Mouse (Mus musculus) heart, embryonic 15.5 days (tissue): ENCODE data around the gene Shc4. TPM values are rescaled to one million over a fixed set of nuclear protein-coding genes. Genes with fewer than 3 reads are reported as not detected.

Source experiments
- ATAC-seq: fragments of 200-750 bp; cut with Nextera tagmentation; replicated peaks from 2 replicates; pipeline ENCODE4 v1.8.0; 2017; ENCODE audit warnings: low read depth, moderate TSS enrichment; ENCODE audit not compliant: insufficient number of reproducible peaks, insufficient read depth, low FRiP score
- H3K27ac ChIP-seq: fragments of 300-500 bp; sonication (generic); 2 replicates; pipeline ENCODE4 v1.5.1; 2015; ENCODE audit warnings: mild to moderate bottlenecking, inconsistent platforms
- H3K27me3 ChIP-seq: fragments of 300-500 bp; sonication (generic); 2 replicates; pipeline ENCODE4 v1.6.1; 2015; ENCODE audit warnings: inconsistent platforms
- H3K36me3 ChIP-seq: fragments of 300-500 bp; sonication (generic); 2 replicates; pipeline ENCODE4 v1.6.1; 2015; ENCODE audit warnings: mild to moderate bottlenecking, inconsistent platforms
- H3K4me1 ChIP-seq: fragments of 300-500 bp; sonication (generic); replicated peaks from 2 replicates; pipeline ENCODE4 v1.6.1; 2015; ENCODE audit warnings: inconsistent platforms
- H3K4me2 ChIP-seq: fragments of 300-500 bp; sonication (generic); 2 replicates; pipeline ENCODE4 v1.6.1; 2015; ENCODE audit warnings: inconsistent platforms, mild to moderate bottlenecking, moderate library complexity
- H3K4me3 ChIP-seq: fragments of 300-500 bp; sonication (generic); 2 replicates; pipeline ENCODE4 v1.5.1; 2015; ENCODE audit warnings: mild to moderate bottlenecking, inconsistent platforms
- H3K9ac ChIP-seq: fragments of 300-500 bp; sonication (generic); 2 replicates; pipeline ENCODE4 v1.6.1; 2015; ENCODE audit warnings: mild to moderate bottlenecking, inconsistent platforms
- H3K9me3 ChIP-seq: fragments of 300-500 bp; sonication (generic); replicated peaks from 2 replicates; pipeline ENCODE4 v1.6.1; 2016; ENCODE audit warnings: inconsistent platforms
- WGBS: fragments of 180-500 bp; shearing (Covaris S2); methylation state at CpG from one replicate; pipeline ENCODE4 v1.1.7; 2015; ENCODE audit warnings: mixed read lengths; 5-methylcytosine and 5-hydroxymethylcytosine counted together
- polyA plus RNA-seq: library from polyadenylated mRNA; unstranded; fragments of >200 nt; fragmentation: Nextera tagmentation; extraction: Ambion mirVana; gene quantifications from 2 replicates; pipeline ENCODE4 v1.2.1, GENCODE M21; 2015

Shc4 gene
- polyA plus RNA-seq, 1 experiment from 2014 or later = 1.0 TPM

DNA sequence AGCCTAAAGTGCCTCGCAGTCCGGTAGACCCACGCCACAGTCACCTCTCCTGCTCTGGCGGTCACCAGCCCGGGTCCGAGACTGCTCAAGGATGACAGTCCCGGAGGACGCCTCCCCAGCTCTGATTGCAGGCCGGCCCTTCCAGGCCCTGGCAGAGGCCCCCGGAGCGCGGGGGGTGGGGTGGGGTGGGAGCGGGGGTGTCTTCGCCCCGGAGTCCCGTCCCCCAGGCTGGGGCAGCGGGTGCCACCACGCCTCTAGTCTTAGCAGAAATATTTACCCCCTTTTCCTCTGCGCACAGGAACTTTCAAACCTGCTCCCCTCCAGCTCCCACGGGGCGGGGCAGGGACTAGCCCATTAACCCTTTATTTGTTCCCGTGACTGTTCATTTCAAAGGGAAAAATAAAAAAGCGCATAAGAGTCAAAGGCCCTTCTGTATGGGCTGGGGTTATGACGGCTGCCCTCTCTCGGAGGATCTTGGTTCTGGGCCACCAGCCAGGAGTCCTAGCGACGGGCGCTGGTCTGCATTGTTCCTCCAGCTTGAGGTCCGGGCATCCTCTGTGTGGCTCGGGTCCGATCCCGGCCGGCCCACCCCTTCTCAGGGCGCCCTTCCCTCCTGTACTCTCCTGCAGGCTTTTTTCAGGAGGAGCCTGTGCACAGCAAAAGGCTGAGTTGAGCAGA, 401 bp downstream of the Shc4 start:
- 0% methylated on average over 34 of the region's 34 CpGs for WGBS

DNA sequence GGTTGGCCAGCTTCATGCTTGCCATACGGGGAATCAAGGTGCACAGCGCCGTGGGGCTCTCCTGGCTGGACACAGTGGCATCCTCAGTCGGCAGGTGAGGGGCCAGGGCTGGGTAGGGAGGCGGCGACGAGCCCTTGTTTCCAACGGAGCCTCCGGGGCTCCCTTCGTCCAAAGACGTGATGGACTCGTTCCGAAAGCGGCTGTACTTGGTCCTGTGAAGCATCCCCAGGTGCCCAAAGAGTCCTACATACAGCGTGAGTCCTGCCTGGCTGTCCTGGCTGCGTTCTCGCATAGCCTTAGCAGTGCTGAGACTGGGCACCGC, 901 bp downstream of the Shc4 start:
- Histone ChIP-seq H3K9ac (peak overlapping the region; percentile 56), H3K36me3 (no peaks in the 10 kb centered on the region), H3K4me2 (peak overlapping the region; percentile 99), H3K27me3 (peaks cover 42% of the 10 kb centered on the region), H3K4me3 (peak overlapping the region; percentile 52), H3K4me1 (peaks cover 17% of the 10 kb centered on the region), H3K27ac (no peak overlapping the region), H3K9me3 (no peaks in the 10 kb centered on the region)
- no peak for ATAC-seq
- WGBS = 3% methylated on average over 18 of the region's 18 CpGs

More for the DNA sequence above, 401 bp downstream of the Shc4 start:
- H3K27me3 ChIP-seq = peaks cover 42% of the 10 kb centered on the region
- peak overlapping the region; percentile 52 for H3K4me3 ChIP-seq
- H3K9me3 ChIP-seq = no peaks in the 10 kb centered on the region
- H3K9ac ChIP-seq = peak overlapping the region; percentile 56
- ATAC-seq = peak; percentile 82
- peaks cover 17% of the 10 kb centered on the region for H3K4me1 ChIP-seq
- H3K4me2 ChIP-seq = peak overlapping the region; percentile 99
- H3K27ac ChIP-seq = no peak overlapping the region
- H3K36me3 ChIP-seq = no peaks in the 10 kb centered on the region

DNA sequence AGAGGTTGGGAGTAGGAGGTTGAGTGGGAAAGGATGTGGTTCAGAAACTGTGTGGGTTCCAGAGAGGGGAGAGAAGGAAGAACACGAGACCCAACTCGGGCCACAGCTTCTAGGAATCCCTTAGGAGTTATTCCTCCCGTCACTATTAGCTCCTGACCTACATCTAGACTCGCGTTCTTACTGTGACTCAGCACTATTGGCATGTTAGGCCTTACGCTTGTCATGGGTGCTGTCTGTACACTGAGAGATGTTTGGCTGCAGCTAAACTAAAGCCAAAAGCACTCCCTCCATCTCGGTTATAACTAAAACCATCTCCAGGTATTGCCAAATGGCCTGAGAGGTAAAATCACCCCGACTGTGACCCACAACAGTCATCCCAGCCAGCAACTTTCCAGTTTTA, 7.3 kb downstream of the Shc4 start:
- Histone ChIP-seq H3K9ac (no peak overlapping the region), H3K36me3 (no peaks in the 10 kb centered on the region), H3K4me1 (no peaks in the 10 kb centered on the region), H3K27me3 (peaks cover 12% of the 10 kb centered on the region), H3K27ac (no peak overlapping the region), H3K4me3 (no peak overlapping the region), H3K4me2 (no peak overlapping the region), H3K9me3 (no peaks in the 10 kb centered on the region)
- no peak for ATAC-seq
- WGBS = 75% methylated on average over 8 of the region's 8 CpGs

DNA sequence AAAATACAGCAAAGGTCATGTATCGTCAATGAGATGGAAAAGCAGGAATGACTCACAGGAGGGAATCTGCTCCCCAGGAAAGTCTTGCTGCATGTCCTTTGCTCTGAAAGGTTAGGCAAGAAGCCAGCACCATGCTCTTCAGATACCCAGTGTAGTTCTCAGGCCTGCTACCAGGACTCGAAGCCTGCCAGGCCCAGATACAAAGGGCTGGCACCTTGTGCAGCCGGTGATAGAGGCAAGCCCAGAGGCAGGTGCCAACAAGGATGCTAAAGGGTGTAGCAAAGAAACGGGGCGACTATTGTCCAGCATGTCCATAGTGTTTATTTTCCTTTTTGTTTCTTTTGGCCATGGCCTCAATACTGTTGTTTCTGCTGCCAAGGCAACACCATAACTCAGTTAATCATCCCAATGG, 17.4 kb downstream of the Shc4 start:
- no peak overlapping the region for H3K4me3 ChIP-seq
- no peaks in the 10 kb centered on the region for H3K9me3 ChIP-seq
- H3K36me3 ChIP-seq = no peaks in the 10 kb centered on the region
- peaks cover 3% of the 10 kb centered on the region; the same call in 1 of the 2 replicates for H3K4me1 ChIP-seq
- ATAC-seq = no peak
- H3K27ac ChIP-seq = no peak overlapping the region
- H3K4me2 ChIP-seq = no peak overlapping the region
- H3K27me3 ChIP-seq = no peaks in the 10 kb centered on the region
- no peak overlapping the region for H3K9ac ChIP-seq
- 57% methylated on average over 5 of the region's 5 CpGs for WGBS

DNA sequence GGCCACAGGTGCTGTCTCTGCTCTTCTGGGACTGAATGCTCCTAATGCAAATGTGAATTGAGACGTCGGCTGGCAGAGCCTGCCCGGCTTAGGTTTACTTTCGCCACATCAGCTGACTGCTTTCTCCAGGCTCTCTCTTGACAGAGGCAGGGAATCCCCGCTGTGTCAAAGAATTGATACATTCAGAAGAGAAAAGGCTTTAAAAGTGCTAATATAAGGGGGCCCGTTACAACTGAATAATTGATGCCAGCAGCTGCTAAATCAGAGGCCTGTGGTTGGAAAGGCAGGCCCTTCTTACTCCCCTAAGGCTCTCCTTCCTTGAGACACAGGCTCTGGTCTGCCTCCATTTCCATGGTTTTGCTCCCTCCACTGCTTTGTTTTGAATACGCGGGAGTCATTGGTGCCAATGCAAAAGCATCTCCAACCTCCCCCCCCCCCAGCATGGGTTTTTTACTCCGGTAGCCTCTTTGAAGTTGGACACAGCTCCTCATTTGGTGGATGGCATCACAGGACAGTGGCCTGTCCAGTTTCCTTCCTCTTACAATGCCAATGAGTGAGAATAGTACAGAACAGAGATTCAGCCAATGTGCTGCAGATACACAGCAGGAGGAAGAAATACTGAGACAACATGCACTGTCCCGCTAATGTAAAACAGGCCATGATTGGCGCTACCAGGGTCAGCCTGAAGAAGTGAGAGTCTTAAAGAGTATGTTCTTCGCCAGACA, 18.9 kb downstream of the Shc4 start:
- 70% methylated on average over 12 of the region's 12 CpGs for WGBS

DNA sequence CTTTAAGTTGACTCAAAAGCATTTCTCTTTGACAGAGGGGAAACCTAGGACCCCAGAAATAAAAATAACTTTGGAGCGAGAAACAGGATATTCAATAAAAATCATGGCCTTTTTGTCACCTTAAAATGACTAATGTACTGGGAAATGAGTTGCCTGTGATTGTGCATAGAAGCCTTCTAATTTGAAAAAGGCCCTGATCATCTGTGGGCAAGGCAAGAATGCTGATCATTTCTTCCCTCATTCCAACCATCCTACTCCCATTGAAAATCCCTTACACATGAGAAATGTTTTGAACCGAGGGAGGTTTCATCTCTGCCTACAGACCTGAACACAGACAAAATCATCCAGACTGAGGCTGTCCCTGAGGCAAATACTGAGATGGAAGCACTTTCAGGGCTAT, 21.1 kb downstream of the Shc4 start:
- Histone ChIP-seq H3K9me3 (no peaks in the 10 kb centered on the region), H3K4me2 (no peak overlapping the region), H3K4me1 (peaks cover 3% of the 10 kb centered on the region; the same call in 1 of the 2 replicates), H3K27me3 (no peaks in the 10 kb centered on the region), H3K9ac (no peak overlapping the region), H3K4me3 (no peak overlapping the region), H3K36me3 (no peaks in the 10 kb centered on the region), H3K27ac (no peak overlapping the region)
- 66% methylated on average over 2 of the region's 2 CpGs for WGBS
- no peak for ATAC-seq

More for the DNA sequence above, 18.9 kb downstream of the Shc4 start:
- Histone ChIP-seq H3K9ac (no peak overlapping the region), H3K27ac (no peak overlapping the region), H3K4me2 (no peak overlapping the region), H3K9me3 (no peaks in the 10 kb centered on the region), H3K36me3 (no peaks in the 10 kb centered on the region), H3K4me3 (no peak overlapping the region), H3K4me1 (peaks cover 3% of the 10 kb centered on the region; the same call in 1 of the 2 replicates), H3K27me3 (no peaks in the 10 kb centered on the region)
- ATAC-seq = no peak

DNA sequence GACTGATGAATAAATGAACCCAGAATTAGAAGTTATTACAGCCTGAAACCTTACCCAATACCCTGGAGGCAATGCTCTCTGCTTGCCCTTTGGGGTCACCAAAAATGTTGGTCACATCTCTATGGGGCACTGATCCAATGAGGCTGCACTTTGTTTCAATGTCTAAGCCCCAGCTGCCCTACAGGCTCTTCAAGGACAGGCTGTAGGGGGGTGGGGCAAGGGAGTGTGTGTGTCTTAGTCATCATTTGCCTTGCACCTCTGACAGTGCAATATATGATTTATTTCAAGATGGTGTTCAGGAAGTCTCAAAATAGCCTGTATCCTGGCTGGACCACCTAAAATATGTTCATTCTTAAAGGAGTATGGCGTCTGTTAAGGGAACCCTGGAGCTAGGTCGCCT, 22.3 kb downstream of the Shc4 start:
- Histone ChIP-seq H3K27ac (no peak overlapping the region), H3K4me3 (no peak overlapping the region), H3K4me1 (peaks cover 3% of the 10 kb centered on the region; the same call in 1 of the 2 replicates), H3K36me3 (no peaks in the 10 kb centered on the region), H3K27me3 (no peaks in the 10 kb centered on the region), H3K9me3 (no peaks in the 10 kb centered on the region), H3K9ac (no peak overlapping the region), H3K4me2 (no peak overlapping the region)
- 81% methylated on average over 2 of the region's 2 CpGs for WGBS
- no peak for ATAC-seq

DNA sequence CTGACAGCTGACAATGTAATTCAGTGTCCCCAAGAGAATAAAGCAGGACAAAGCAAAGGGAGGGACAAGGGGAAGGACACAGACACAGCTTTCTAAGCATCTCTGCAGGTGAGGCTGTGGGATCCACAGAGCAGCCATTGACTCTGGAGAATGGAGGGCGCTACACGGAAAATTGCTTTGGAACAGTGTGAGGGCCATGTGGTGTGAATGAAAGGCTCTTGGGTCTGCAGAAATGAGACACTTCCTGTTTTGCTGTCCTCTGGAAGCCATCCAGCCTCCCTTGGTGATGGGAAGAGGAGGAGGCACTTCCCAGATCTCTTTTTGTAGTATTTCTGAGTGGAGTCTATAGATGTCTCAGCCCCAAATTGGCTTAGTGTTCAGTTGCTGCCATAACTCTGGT, 27.7 kb downstream of the Shc4 start:
- WGBS = 55% methylated on average over 2 of the region's 2 CpGs
- H3K4me1 ChIP-seq = no peaks in the 10 kb centered on the region
- H3K36me3 ChIP-seq = no peaks in the 10 kb centered on the region
- H3K27ac ChIP-seq = peak overlapping the region; percentile 18
- H3K4me2 ChIP-seq = no peak overlapping the region
- H3K9me3 ChIP-seq = no peaks in the 10 kb centered on the region
- ATAC-seq = no peak
- no peak overlapping the region for H3K4me3 ChIP-seq
- H3K27me3 ChIP-seq = no peaks in the 10 kb centered on the region
- no peak overlapping the region for H3K9ac ChIP-seq

DNA sequence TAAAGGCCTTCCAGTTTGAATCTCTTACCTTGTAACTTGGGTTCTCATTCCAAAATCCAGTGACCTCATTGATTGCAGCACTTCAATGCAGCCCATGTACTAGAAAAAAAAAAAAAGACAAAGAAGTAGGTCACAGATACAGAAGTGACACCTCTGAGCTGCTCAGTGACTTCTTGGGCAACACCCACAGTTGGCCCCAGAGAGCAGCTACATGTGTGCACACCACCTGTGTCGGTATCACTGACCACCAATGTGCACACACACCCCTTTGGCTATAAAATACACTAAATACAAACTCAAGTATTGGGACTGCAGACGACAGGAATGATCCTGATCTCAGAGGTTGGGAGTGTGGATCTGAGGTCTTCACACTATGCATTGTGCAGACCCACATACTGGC, 29.1 kb downstream of the Shc4 start:
- no peaks in the 10 kb centered on the region for H3K27me3 ChIP-seq
- ATAC-seq = no peak
- 75% methylated on average over 2 of the region's 2 CpGs for WGBS

DNA sequence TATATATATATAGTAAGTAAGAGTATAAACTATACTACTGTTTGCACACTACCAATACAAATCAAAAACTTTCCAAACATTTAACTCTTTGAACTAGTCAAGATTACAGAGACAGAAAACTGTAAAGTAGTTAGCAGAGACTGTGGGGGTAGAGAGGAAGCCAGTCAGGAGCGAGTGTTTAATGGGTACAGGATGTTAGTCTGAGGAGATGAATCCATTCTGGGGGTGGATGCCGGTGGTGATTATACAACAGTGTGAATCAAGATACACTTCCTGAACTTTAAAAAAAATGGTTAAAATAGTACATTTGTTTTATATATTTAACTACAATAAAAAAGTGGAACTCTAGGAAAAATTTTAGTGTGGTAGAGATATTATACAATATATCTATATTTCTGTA, 31.9 kb downstream of the Shc4 start:
- H3K27me3 ChIP-seq = no peaks in the 10 kb centered on the region
- H3K9me3 ChIP-seq = no peaks in the 10 kb centered on the region
- H3K4me3 ChIP-seq = no peak overlapping the region
- 55% methylated on average over 2 of the region's 2 CpGs for WGBS
- H3K36me3 ChIP-seq = no peaks in the 10 kb centered on the region
- no peaks in the 10 kb centered on the region for H3K4me1 ChIP-seq
- no peak overlapping the region for H3K9ac ChIP-seq
- no peak overlapping the region for H3K27ac ChIP-seq
- ATAC-seq = no peak
- no peak overlapping the region for H3K4me2 ChIP-seq

More for the DNA sequence above, 29.1 kb downstream of the Shc4 start:
- Histone ChIP-seq H3K4me1 (no peaks in the 10 kb centered on the region), H3K27ac (no peak overlapping the region), H3K9ac (no peak overlapping the region), H3K4me3 (no peak overlapping the region), H3K9me3 (no peaks in the 10 kb centered on the region), H3K4me2 (no peak overlapping the region), H3K36me3 (no peaks in the 10 kb centered on the region)

DNA sequence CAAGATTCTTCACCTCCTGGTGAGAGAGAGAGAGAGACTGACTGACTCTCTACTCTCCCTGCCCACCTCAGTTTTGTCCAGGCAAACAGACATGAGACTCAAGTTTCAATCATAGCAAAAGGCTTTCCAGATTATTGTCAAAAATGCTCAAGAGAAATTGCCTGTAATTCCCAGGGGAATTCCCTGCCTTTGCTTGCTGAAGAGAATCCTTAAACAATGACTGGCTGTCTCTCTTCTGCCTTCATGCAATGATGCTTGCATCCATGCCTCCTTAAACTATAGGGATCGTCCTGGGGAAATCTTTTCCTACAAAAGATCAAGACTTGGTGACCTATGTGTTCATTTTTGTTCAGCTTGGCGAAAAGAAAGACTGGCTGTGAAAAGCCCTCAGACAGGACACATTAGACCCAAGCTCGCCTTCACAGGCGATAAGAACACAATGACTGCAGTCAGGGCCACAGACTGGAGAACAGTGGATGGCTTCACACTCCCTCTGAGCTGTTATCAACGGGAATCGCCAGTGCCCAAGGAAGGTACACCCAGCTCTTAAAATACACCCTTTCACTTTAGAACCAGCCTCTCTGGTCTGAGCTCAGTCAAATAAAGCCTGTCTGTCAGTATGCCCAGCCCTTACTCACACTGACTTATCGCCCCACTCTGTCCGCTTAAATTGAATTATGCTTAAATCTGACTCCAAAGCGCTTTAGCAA, 38.4 kb downstream of the Shc4 start:
- Histone ChIP-seq H3K4me3 (no peak overlapping the region), H3K4me2 (no peak overlapping the region), H3K27ac (no peak overlapping the region), H3K27me3 (no peaks in the 10 kb centered on the region), H3K9ac (no peak overlapping the region), H3K4me1 (0 out of 2 replicates have a peak, but pooled peaks cover 3% of the 10 kb centered on the region), H3K36me3 (no peaks in the 10 kb centered on the region), H3K9me3 (no peaks in the 10 kb centered on the region)
- ATAC-seq = no peak
- WGBS = 47% methylated on average over 9 of the region's 9 CpGs
